Mouse (Mus musculus) bone marrow, adult 2 months (tissue): ENCODE data around the gene Apof.
"Not testable (repeated sequence)": the region's sequence is repeated elsewhere in the genome, so short reads cannot be mapped to it uniquely, and the experiment has no call there.

Experiments used
- CTCF ChIP-seq: fragments of 200-500 bp; IDR thresholded peaks from 2 replicates; pipeline ENCODE4 v1.5.1; 2011; ENCODE audit warnings: low read length, control low read depth; ENCODE audit not compliant: control insufficient read depth, insufficient read depth
- POLR2A ChIP-seq: fragments of 200-500 bp; IDR thresholded peaks from 2 replicates; pipeline ENCODE4 v1.6.1; 2011; ENCODE audit warnings: low read depth, mild to moderate bottlenecking, control low read depth, low read length, borderline replicate concordance; ENCODE audit not compliant: control insufficient read depth

DNA sequence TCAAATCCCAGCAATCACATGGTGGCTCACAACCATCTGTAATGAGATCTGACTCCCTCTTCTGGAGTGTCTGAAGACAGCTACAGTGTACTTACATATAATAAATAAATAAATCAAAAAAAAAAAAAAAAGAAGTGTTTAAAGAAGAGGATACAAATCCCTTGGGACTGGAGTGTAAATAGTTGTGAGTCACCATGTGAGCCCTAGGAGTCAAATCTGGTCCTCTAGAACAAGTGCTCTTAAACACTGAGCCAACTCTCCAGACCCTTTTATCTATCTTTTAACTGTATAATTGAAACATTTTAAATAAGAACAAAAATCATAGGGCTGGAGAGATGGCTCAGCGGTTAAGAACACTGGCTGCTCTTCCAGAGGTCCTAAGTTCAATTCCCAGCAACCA lies 6.9 kb downstream of the Apof start:
- TF ChIP-seq CTCF, POLR2A: not testable (repeated sequence)
